In genomic region chr7:30551445-30552101, GRCm38 (mm10) we compare ENCODE assay signal across 8 mouse cellular contexts. TPM values are rescaled to one million over a fixed set of nuclear protein-coding genes. Genes with fewer than 3 reads are reported as not detected.
DNase-seq lines count a peak whose midpoint lies in the region; ATAC-seq and TF ChIP-seq lines count a peak whose summit lies in the region.

No protein-coding gene starts in this region.

- peak; percentile 46 for ATAC-seq in embryonic facial prominence, embryonic 11.5 days (replicated peaks; ENCODE audit: insufficient number of reproducible peaks, low FRiP score, low TSS enrichment, low read depth)
- ATAC-seq in inflammation-experienced regulatory T-cells, adult 6 months, result peak; percentile 64
- peak; percentile 64 for ATAC-seq in midbrain, embryonic 12.5 days (ENCODE audit: low FRiP score, low read depth)

- peaks cover 7% of the 10 kb centered on the region for H3K36me3 ChIP-seq in embryonic facial prominence, embryonic 11.5 days (replicated peaks; ENCODE audit: control insufficient read depth, insufficient read depth, low read depth, low read length)
- H3K36me3 ChIP-seq in midbrain, embryonic 12.5 days, result peaks cover 41% of the 10 kb centered on the region

- peak overlapping the region; percentile 41 for H3K4me2 ChIP-seq in embryonic facial prominence, embryonic 11.5 days (ENCODE audit: low read depth, low read length)
- H3K4me2 ChIP-seq in midbrain, embryonic 12.5 days (replicated peaks), result peak overlapping the region; percentile 89

- peak; percentile 68 for TF ChIP-seq CTCF in gastrocnemius, adult 2 months (IDR thresholded peaks at IDR 0.05)

- DNase-seq in gastrocnemius, adult 2 months, result peak; percentile 56
- DNase-seq in gastrocnemius, postnatal 25 days, result no peak
- peak; percentile 90 for DNase-seq in 416B (ENCODE audit: low read depth)
- DNase-seq in embryonic facial prominence, embryonic 11.5 days (ENCODE audit: low spot score), result peak; percentile 84
- no peak for DNase-seq in yolk sac, embryonic 10.5 days (ENCODE audit: low spot score)
- no peak for DNase-seq in left cerebral cortex, postnatal 25 days (ENCODE audit: low spot score in 2 of 2)

- H3K27ac ChIP-seq in gastrocnemius, adult 2 months, result peak overlapping the region; percentile 98
- peak overlapping the region; percentile 92 for H3K27ac ChIP-seq in embryonic facial prominence, embryonic 11.5 days (replicated peaks; ENCODE audit: low read depth, low read length)
- H3K27ac ChIP-seq in midbrain, embryonic 12.5 days (replicated peaks), result peak overlapping the region; percentile 91

- intact Hi-C loops in gastrocnemius, adult 2 months (cut with DNase I), result no loop called here
- intact Hi-C loops in left cerebral cortex, postnatal 25 days (cut with DNase I), result loop anchor here (5.0 kb wide), 1 partner anchor 59 kb away; the partner anchor contains the start of gene Prodh2

- no peaks in the 10 kb centered on the region for H3K27me3 ChIP-seq in embryonic facial prominence, embryonic 11.5 days (ENCODE audit: control insufficient read depth, insufficient read depth, low read length)
- H3K27me3 ChIP-seq in midbrain, embryonic 12.5 days, result peaks cover 10% of the 10 kb centered on the region; the same call in 1 of the 2 replicates

- peak overlapping the region; percentile 78 for H3K4me3 ChIP-seq in gastrocnemius, adult 2 months
- H3K4me3 ChIP-seq in embryonic facial prominence, embryonic 11.5 days (ENCODE audit: low read depth, low read length), result peak overlapping the region; percentile 63
- H3K4me3 ChIP-seq in midbrain, embryonic 12.5 days, result peak overlapping the region; percentile 70

- H3K9me3 ChIP-seq in embryonic facial prominence, embryonic 11.5 days (replicated peaks; ENCODE audit: control insufficient read depth, low read length), result no peaks in the 10 kb centered on the region
- no peaks in the 10 kb centered on the region for H3K9me3 ChIP-seq in midbrain, embryonic 12.5 days

- H3K9ac ChIP-seq in embryonic facial prominence, embryonic 11.5 days (replicated peaks; ENCODE audit: low read length), result peak overlapping the region; percentile 79
- H3K9ac ChIP-seq in midbrain, embryonic 12.5 days (replicated peaks), result peak overlapping the region; percentile 61

- peaks cover 8% of the 10 kb centered on the region for H3K4me1 ChIP-seq in embryonic facial prominence, embryonic 11.5 days (ENCODE audit: control insufficient read depth, insufficient read depth, low read length)
- peaks cover 16% of the 10 kb centered on the region for H3K4me1 ChIP-seq in midbrain, embryonic 12.5 days

- under 1% methylated on average over 10 of the region's 10 CpGs for WGBS in embryonic facial prominence, embryonic 11.5 days
- WGBS in midbrain, embryonic 12.5 days, result 2% methylated on average over 10 of the region's 10 CpGs

RNA-seq across cellular contexts. Expression of gene Hspb6, which starts 0.4 kb away (rescaled TPM):
- 1,000 to 10,000 TPM in 1 of 2 experiments, 100 to 1,000 TPM in 1; 867 to 2,532 TPM for total RNA-seq in gastrocnemius, adult 2 months (2021)
- 1,000 to 10,000 TPM; 1,175 to 3,096 TPM for total RNA-seq in gastrocnemius, postnatal 25 days (2021)
- polyA plus RNA-seq in embryonic facial prominence, embryonic 11.5 days (2014; fragmentation: Nextera tagmentation; extraction: Ambion mirVana), result 4.4 and 6.2 TPM in 2 replicates
- 1 to 10 TPM; 2.7 to 3.6 (median 2.8) TPM for polyA plus RNA-seq in inflammation-experienced regulatory T-cells, adult 6 months (2017; shearing (Covaris generic))
- polyA plus RNA-seq in midbrain, embryonic 12.5 days (2016; fragmentation: Nextera tagmentation; extraction: Ambion mirVana), result 5.8 and 6.2 TPM in 2 replicates
- 1 to 10 TPM; 5.1 to 6.4 TPM for total RNA-seq in left cerebral cortex, postnatal 25 days (2021)

RNA-seq across cellular contexts. Expression of gene Proser3, which starts 0.5 kb away (rescaled TPM):
- total RNA-seq in gastrocnemius, adult 2 months (2021), result 1 to 10 TPM; 5.5 to 7.3 TPM
- 1 to 10 TPM; 3.0 to 6.4 TPM for total RNA-seq in gastrocnemius, postnatal 25 days (2021)
- polyA plus RNA-seq in embryonic facial prominence, embryonic 11.5 days (2014; fragmentation: Nextera tagmentation; extraction: Ambion mirVana), result 13.0 and 13.7 TPM in 2 replicates
- polyA plus RNA-seq in inflammation-experienced regulatory T-cells, adult 6 months (2017; shearing (Covaris generic)), result 1 to 10 TPM; 2.8 to 4.5 (median 4.0) TPM
- 15.1 TPM in 2 replicates for polyA plus RNA-seq in midbrain, embryonic 12.5 days (2016; fragmentation: Nextera tagmentation; extraction: Ambion mirVana)
- 1 to 10 TPM; 5.2 to 5.5 TPM for total RNA-seq in left cerebral cortex, postnatal 25 days (2021)

RNA-seq across cellular contexts. Expression of gene Lin37, which starts 8.1 kb away (rescaled TPM):
- total RNA-seq in gastrocnemius, adult 2 months (2021), result 10 to 100 TPM in 1 of 2 experiments, 1 to 10 TPM in 1; 9.2 to 10.5 TPM
- 10 to 100 TPM in 1 of 2 experiments, 1 to 10 TPM in 1; 8.4 to 10.3 TPM for total RNA-seq in gastrocnemius, postnatal 25 days (2021)
- polyA plus RNA-seq in embryonic facial prominence, embryonic 11.5 days (2014; fragmentation: Nextera tagmentation; extraction: Ambion mirVana), result 40.2 and 44.8 TPM in 2 replicates
- polyA plus RNA-seq in inflammation-experienced regulatory T-cells, adult 6 months (2017; shearing (Covaris generic)), result 100 to 1,000 TPM in 2 of 3 experiments, 10 to 100 TPM in 1; 94.5 to 112 (median 109) TPM
- polyA plus RNA-seq in midbrain, embryonic 12.5 days (2016; fragmentation: Nextera tagmentation; extraction: Ambion mirVana), result 53.0 and 54.9 TPM in 2 replicates
- total RNA-seq in left cerebral cortex, postnatal 25 days (2021), result 10 to 100 TPM; 45.5 to 47.8 TPM

RNA-seq across cellular contexts. Expression of gene U2af1l4, which starts 11.5 kb away (rescaled TPM):
- 10 to 100 TPM; 53.8 to 62.5 TPM for total RNA-seq in gastrocnemius, adult 2 months (2021)
- total RNA-seq in gastrocnemius, postnatal 25 days (2021), result 10 to 100 TPM; 54.1 to 55.6 TPM
- 99.9 and 102 TPM in 2 replicates for polyA plus RNA-seq in embryonic facial prominence, embryonic 11.5 days (2014; fragmentation: Nextera tagmentation; extraction: Ambion mirVana)
- 10 to 100 TPM; 56.1 to 60.5 (median 60.0) TPM for polyA plus RNA-seq in inflammation-experienced regulatory T-cells, adult 6 months (2017; shearing (Covaris generic))
- polyA plus RNA-seq in midbrain, embryonic 12.5 days (2016; fragmentation: Nextera tagmentation; extraction: Ambion mirVana), result 83.1 and 88.4 TPM in 2 replicates
- 10 to 100 TPM; 57.2 to 69.2 TPM for total RNA-seq in left cerebral cortex, postnatal 25 days (2021)

RNA-seq across cellular contexts. Expression of gene Gm49396, which starts 11.6 kb away (rescaled TPM):
- 1 to 10 TPM; 1.8 to 2.2 TPM for total RNA-seq in gastrocnemius, adult 2 months (2021)
- 1 to 10 TPM; 1.6 to 2.2 TPM for total RNA-seq in gastrocnemius, postnatal 25 days (2021)
- polyA plus RNA-seq in embryonic facial prominence, embryonic 11.5 days (2014; fragmentation: Nextera tagmentation; extraction: Ambion mirVana), result 5.9 and 7.0 TPM in 2 replicates
- polyA plus RNA-seq in inflammation-experienced regulatory T-cells, adult 6 months (2017; shearing (Covaris generic)), result 10 to 100 TPM; 45.7 to 85.3 (median 82.8) TPM
- 21.8 and 23.5 TPM in 2 replicates for polyA plus RNA-seq in midbrain, embryonic 12.5 days (2016; fragmentation: Nextera tagmentation; extraction: Ambion mirVana)
- 1 to 10 TPM; 5.7 TPM for total RNA-seq in left cerebral cortex, postnatal 25 days (2021)

Comparison
In these comparisons a context has a peak if more than half of its experiments do, and no peak if none do; other contexts are left out.
1. DNase-seq: peak in gastrocnemius, adult 2 months (single experiment), 416B (single experiment) and embryonic facial prominence, embryonic 11.5 days (single experiment); none in gastrocnemius, postnatal 25 days (single experiment), yolk sac, embryonic 10.5 days (single experiment) and left cerebral cortex, postnatal 25 days (0 of 2).
2. RNA of gene Hspb6, which starts 0.4 kb away (total RNA-seq): 1,175 to 3,096 TPM in gastrocnemius, postnatal 25 days and 867 to 2,532 TPM in gastrocnemius, adult 2 months; 5.1 to 6.4 TPM in left cerebral cortex, postnatal 25 days; every median in the first group is over 100 times any median in the second.
3. RNA of gene Lin37, which starts 8.1 kb away (total RNA-seq): 45.5 to 47.8 TPM in left cerebral cortex, postnatal 25 days; 9.2 to 10.5 TPM in gastrocnemius, adult 2 months and 8.4 to 10.3 TPM in gastrocnemius, postnatal 25 days; every median in the first group is over 4 times any median in the second.
4. Peak in every context shown above with its lines, with median percentiles within 50 percentile points of each other: H3K27ac ChIP-seq, H3K4me3 ChIP-seq and ATAC-seq.